Mouse (Mus musculus) embryonic facial prominence, embryonic 14.5 days (tissue): Measurements from ENCODE around the gene Sf3a1. TPM values are rescaled to one million over a fixed set of nuclear protein-coding genes. Genes with fewer than 3 reads are reported as not detected.
"Not testable (repeated sequence)": the region's sequence is repeated elsewhere in the genome, so short reads cannot be mapped to it uniquely, and the experiment has no call there.

ENCODE experiments used
- ATAC-seq: fragments of 200-750 bp; cut with Nextera tagmentation; 2 replicates; pipeline ENCODE4 v1.8.0; 2017; ENCODE audit warnings: low read depth, moderate number of reproducible peaks, moderate TSS enrichment
- DNase-seq: peaks from one replicate; pipeline ENCODE4 v3.0.0-alpha.2; 2015; ENCODE audit warnings: low spot score
- H3K27ac ChIP-seq: fragments of 300-500 bp; sonication (generic); replicated peaks from 2 replicates; pipeline ENCODE4 v1.5.1; 2014; ENCODE audit warnings: low read depth, mild to moderate bottlenecking, low read length, moderate library complexity
- H3K27me3 ChIP-seq: fragments of 300-500 bp; sonication (generic); replicated peaks from 2 replicates; pipeline ENCODE4 v1.6.1; 2014; ENCODE audit warnings: low read length; ENCODE audit not compliant: control insufficient read depth, insufficient read depth
- H3K36me3 ChIP-seq: fragments of 300-500 bp; sonication (generic); 2 replicates; pipeline ENCODE4 v1.6.1; 2014; ENCODE audit warnings: low read length, mixed read lengths; ENCODE audit not compliant: control insufficient read depth, insufficient read depth
- H3K4me1 ChIP-seq: fragments of 300-500 bp; sonication (generic); 2 replicates; pipeline ENCODE4 v1.6.1; 2014; ENCODE audit warnings: antibody characterized with exemption, low read length; ENCODE audit not compliant: control insufficient read depth, insufficient read depth
- H3K4me2 ChIP-seq: fragments of 300-500 bp; sonication (generic); 2 replicates; pipeline ENCODE4 v1.6.1; 2014; ENCODE audit warnings: low read depth, mild to moderate bottlenecking, low read length, moderate library complexity, mixed read lengths
- H3K4me3 ChIP-seq: fragments of 300-500 bp; sonication (generic); 2 replicates; pipeline ENCODE4 v1.5.1; 2014; ENCODE audit warnings: low read depth, mild to moderate bottlenecking, low read length
- H3K9ac ChIP-seq: fragments of 300-500 bp; sonication (generic); 2 replicates; pipeline ENCODE4 v1.6.1; 2014; ENCODE audit warnings: low read depth, mild to moderate bottlenecking, low read length, moderate library complexity, mixed read lengths
- H3K9me3 ChIP-seq: fragments of 300-500 bp; sonication (generic); 2 replicates; pipeline ENCODE4 v1.6.1; 2016; ENCODE audit warnings: low read length; ENCODE audit not compliant: control insufficient read depth
- WGBS: fragments of 180-500 bp; shearing (Covaris S2); extraction: QIAGEN DNeasy Blood & Tissue Kit; methylation state at CpG from one replicate; pipeline ENCODE4 v1.1.7; 2014; 5-methylcytosine and 5-hydroxymethylcytosine counted together
- polyA plus RNA-seq: library from polyadenylated mRNA; unstranded; fragments of >200 nt; fragmentation: Nextera tagmentation; extraction: Ambion mirVana; gene quantifications from 2 replicates; pipeline ENCODE4 v1.2.1, GENCODE M21; 2014

Sf3a1 gene
- polyA plus RNA-seq, 1 experiment from 2014 or later: 51.4 TPM

DNA sequence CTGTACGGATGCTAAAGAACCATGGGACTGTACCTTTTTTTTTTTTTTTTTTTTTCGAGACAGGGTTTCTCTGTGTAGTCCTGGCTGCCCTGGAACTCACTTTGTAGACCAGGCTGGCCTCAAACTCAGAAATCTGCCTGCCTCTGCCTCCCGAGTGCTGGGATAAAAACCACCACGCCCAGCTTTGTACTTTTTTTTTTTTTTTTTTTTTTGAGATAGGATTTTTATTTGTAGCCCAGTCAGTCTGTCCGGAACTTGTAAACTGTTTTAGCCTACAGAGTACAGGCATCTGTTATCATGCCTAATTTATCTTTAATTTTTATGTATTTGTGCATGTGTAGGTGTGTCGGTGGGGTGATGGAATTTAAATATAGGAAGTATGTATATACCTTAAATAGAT is 25.3 kb downstream of the Sf3a1 start:
- H3K27ac ChIP-seq, ATAC-seq, H3K9me3 ChIP-seq, H3K27me3 ChIP-seq, H3K4me2 ChIP-seq, H3K4me3 ChIP-seq, H3K9ac ChIP-seq, DNase-seq: not testable (repeated sequence)
- peaks cover 31% of the 10 kb centered on the region for H3K36me3 ChIP-seq
- H3K4me1 ChIP-seq: peaks cover 22% of the 10 kb centered on the region
- WGBS: 90% methylated on average over 6 of the region's 6 CpGs

DNA sequence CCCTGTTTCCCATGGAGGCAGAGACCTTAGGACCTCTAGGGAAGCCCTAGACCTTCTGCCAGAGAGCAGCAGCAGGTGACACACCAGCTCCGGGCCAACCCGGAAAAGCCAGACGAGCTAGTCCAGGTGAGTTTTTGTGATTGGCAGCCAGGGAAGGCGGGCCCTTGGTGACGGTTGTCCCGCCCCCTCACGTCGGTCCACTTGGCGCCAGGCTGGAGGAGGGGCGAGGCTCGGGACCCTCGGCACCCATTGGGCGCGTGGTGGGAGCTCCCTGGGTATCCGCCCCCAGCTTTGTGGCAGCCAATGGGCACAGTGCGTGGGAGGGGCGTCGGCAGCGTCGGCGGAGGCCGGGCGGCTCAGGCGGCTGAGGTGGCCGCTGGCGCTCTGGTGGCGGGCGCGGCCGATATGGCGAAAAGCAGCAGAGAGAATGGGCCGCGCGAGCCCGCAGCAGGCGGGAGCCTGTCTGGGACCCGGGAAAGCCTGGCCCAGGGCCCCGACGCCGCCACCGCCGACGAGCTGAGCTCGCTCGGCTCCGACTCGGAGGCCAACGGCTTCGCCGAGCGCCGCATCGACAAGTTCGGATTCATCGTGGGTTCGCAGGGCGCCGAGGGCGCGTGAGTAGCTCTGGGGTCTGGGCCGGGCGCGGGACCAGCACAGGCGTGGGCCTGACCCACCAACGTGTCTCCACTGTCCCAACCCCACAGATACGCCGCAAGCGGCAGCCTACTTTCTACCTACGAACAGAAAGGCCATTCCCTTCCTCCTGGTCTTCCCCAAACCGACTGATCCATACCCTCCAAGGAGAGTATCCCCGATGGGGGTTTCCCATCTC is 26.6 kb downstream of the Sf3a1 start, which contains the start of gene Tbc1d10a:
Gene Tbc1d10a (plus strand): TSS at position 304 of the 832 bp plus-strand sequence.
- DNase-seq (peak; percentile 99), ATAC-seq (peak; percentile 99)
- Histone ChIP-seq H3K27ac (peak within 1 kb of the TSS; percentile 58; the same call in 1 of the 2 replicates), H3K4me3 (peak within 1 kb of the TSS; percentile 88), H3K9ac (peak within 1 kb of the TSS; percentile 89), H3K36me3 (peaks cover 19% of the 10 kb centered on the region; the same call in 1 of the 2 replicates), H3K27me3 (no peaks in the 10 kb centered on the region), H3K4me1 (peaks cover 34% of the 10 kb centered on the region), H3K9me3 (no peaks in the 10 kb centered on the region), H3K4me2 (peak within 1 kb of the TSS; percentile 92)
- WGBS: 1% methylated on average over 11 of the region's 71 CpGs

DNA sequence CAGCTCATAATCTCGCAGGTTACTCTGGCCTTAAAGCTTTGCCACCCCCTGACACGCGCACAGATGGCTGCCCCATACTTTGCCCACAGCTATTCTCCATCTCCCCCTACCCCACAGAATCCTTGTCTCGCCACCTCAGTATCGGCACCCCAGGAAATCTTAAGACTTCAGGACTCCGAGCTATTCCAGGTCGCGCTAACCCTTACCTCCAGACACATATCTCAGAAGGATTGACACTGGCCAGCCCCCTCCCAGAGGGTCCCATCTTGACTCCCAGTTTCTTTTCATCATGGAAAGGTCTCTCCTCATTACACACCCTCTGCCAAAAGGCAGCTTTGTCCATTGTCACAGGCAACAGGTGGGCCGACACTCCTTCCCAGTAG is 27.2 kb downstream of the Sf3a1 start:
- WGBS: 18% methylated on average over 9 of the region's 9 CpGs
- DNase-seq: no peak
- H3K27ac ChIP-seq: no peak overlapping the region
- H3K4me3 ChIP-seq: peak overlapping the region; percentile 88
- peaks cover 13% of the 10 kb centered on the region; the same call in 1 of the 2 replicates for H3K36me3 ChIP-seq
- H3K4me1 ChIP-seq: peaks cover 39% of the 10 kb centered on the region
- H3K9ac ChIP-seq: peak overlapping the region; percentile 89
- no peak; the same call in 1 of the 2 replicates for ATAC-seq
- H3K4me2 ChIP-seq: peak overlapping the region; percentile 92
- H3K27me3 ChIP-seq: no peaks in the 10 kb centered on the region
- no peaks in the 10 kb centered on the region for H3K9me3 ChIP-seq

DNA sequence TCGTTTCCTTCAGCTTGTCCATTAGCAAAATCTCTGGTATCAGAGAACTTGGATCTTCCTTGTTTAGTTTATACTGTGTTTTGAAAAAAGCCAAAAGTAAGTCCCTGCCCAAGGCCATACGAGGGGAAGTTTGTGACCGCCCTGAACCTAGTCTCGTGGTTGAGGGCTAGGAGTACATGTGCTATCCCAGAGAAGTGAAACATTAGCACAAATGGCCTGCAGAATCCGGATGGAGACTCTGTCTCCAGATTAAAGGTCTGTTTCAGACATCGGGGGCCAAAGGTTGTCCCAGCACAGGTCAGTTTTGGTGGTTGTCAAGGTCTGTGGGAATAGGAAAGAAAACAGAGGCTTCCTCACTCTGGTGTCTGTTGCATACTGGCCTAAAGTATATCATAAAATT is 29.0 kb downstream of the Sf3a1 start:
- peaks cover 48% of the 10 kb centered on the region for H3K4me1 ChIP-seq
- WGBS: 86% methylated on average over 6 of the region's 6 CpGs
- 0 out of 2 replicates have a peak overlapping the region, but pooled peaks have one; percentile 1 for H3K4me2 ChIP-seq
- no peaks in the 10 kb centered on the region for H3K36me3 ChIP-seq
- DNase-seq (no peak), ATAC-seq (no peak)
- no peaks in the 10 kb centered on the region for H3K9me3 ChIP-seq
- H3K27ac ChIP-seq: no peak overlapping the region
- H3K4me3 ChIP-seq: no peak overlapping the region
- no peak overlapping the region for H3K9ac ChIP-seq
- H3K27me3 ChIP-seq: no peaks in the 10 kb centered on the region

DNA sequence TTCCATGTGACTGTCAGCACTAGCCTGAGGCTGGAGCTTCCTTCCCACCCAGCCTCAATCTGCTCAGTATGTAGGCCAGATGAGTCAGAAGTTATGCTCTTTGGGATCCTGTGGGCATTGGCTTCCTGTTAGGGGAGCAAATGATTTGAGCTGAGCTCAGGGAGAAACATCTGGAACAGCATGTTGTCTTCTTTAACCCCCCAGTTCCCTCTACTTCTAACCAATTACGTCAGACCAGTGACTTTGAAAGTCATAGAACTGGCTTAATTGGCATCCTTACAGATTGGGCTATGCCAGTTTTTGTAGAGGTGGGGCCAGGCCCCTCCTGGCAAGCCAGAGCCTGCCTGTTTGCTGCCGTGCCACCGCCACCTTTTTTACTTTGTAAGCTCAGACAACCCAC is 30.5 kb downstream of the Sf3a1 start:
- H3K4me2 ChIP-seq: no peak overlapping the region
- peak overlapping the region; percentile 13; the same call in 1 of the 2 replicates for H3K27ac ChIP-seq
- no peaks in the 10 kb centered on the region for H3K36me3 ChIP-seq
- peaks cover 48% of the 10 kb centered on the region for H3K4me1 ChIP-seq
- no peak overlapping the region for H3K4me3 ChIP-seq
- 55% methylated on average over 3 of the region's 3 CpGs for WGBS
- ATAC-seq (no peak), DNase-seq (peak; percentile 37)
- no peak overlapping the region for H3K9ac ChIP-seq
- no peaks in the 10 kb centered on the region for H3K9me3 ChIP-seq
- no peaks in the 10 kb centered on the region for H3K27me3 ChIP-seq

DNA sequence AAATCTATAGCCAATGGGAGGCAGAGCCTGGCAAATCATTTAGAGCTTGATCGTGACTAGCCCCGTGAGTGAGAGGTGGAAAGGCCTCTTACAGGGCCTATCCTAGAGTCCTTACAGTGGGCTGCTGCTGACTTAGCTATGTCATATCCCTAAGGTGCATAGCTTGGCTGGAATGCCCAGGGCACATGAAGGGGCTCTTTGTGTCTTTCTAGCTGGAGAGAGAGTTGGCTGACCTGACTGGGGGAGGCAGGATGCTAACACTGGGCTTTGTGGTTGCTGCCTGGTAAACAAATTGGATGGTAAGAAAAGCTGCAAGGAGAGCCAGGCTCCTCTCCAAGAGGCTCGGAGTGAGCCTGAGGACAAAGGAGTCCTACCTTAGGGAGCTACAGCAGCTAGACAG is 32.6 kb downstream of the Sf3a1 start:
- 63% methylated on average over 3 of the region's 3 CpGs for WGBS
- Histone ChIP-seq H3K27ac (peak overlapping the region; percentile 77), H3K4me3 (no peak overlapping the region), H3K4me2 (no peak overlapping the region), H3K27me3 (no peaks in the 10 kb centered on the region), H3K9me3 (no peaks in the 10 kb centered on the region), H3K9ac (no peak overlapping the region), H3K4me1 (peaks cover 41% of the 10 kb centered on the region), H3K36me3 (no peaks in the 10 kb centered on the region)
- DNase-seq (peak; percentile 32), ATAC-seq (no peak)

DNA sequence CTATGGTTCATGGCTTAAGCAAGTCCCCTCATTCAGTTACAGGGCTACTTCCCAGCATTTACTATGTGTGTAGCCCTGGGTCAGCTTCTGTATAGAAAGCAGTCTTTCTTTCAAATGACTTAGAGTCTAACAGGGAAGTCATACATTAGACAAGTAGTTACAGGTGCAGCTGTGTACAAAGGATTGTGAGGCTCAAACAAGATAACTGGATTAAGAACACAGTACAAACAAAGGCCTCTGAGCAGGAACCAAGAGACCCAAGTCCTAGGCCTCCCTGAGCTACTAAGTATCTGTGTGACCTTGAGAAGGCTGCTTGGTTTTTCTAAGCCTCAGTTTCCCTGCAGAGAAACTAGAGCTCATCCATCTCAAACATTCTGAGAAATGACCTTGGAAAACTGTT is 33.3 kb downstream of the Sf3a1 start:
- ATAC-seq: no peak
- Histone ChIP-seq H3K27me3 (no peaks in the 10 kb centered on the region), H3K27ac (no peak overlapping the region), H3K9ac (no peak overlapping the region), H3K36me3 (no peaks in the 10 kb centered on the region), H3K4me3 (no peak overlapping the region), H3K9me3 (no peaks in the 10 kb centered on the region), H3K4me1 (peaks cover 36% of the 10 kb centered on the region), H3K4me2 (no peak overlapping the region)
- DNase-seq: no peak

DNA sequence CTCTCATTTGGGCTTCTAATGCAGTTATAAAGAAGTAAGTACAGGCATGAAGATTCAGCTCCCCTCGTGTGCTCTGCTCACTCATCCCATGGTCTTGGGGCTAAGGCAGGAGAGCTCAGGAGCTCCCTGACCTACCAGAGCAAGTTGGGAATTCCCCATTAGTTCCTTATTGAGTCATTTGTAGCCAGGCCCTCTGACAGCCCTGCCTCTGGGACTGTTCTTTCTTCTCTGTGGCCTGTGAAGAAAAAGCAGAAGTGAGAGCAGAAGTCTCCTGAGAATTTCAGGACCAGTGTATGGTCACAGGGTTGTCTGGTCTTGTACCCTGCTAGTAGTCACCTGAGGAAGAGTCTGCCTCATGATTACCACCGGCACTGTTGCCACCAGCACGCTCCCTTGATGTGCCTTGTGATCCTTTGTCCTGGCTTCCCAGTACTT is 35.5 kb downstream of the Sf3a1 start:
- H3K4me2 ChIP-seq: no peak overlapping the region
- H3K36me3 ChIP-seq: no peaks in the 10 kb centered on the region
- ATAC-seq (no peak), DNase-seq (no peak)
- H3K27ac ChIP-seq: no peak overlapping the region
- no peak overlapping the region for H3K4me3 ChIP-seq
- WGBS: 78% methylated on average over 3 of the region's 3 CpGs
- no peaks in the 10 kb centered on the region for H3K9me3 ChIP-seq
- no peak overlapping the region for H3K9ac ChIP-seq
- H3K27me3 ChIP-seq: no peaks in the 10 kb centered on the region
- peaks cover 33% of the 10 kb centered on the region for H3K4me1 ChIP-seq
